Mouse (Mus musculus) C2C12 (cell line): ENCODE data around the gene Gsx1. TPM values are rescaled to one million over a fixed set of nuclear protein-coding genes. Genes with fewer than 3 reads are reported as not detected.

ENCODE experiments used
- H3K27me3 ChIP-seq: one replicate; pipeline ENCODE4 v1.6.1; 2011; ENCODE audit not compliant: control insufficient read depth, insufficient read depth, insufficient read length
- H3K36me3 ChIP-seq: one replicate; pipeline ENCODE4 v1.6.1; 2011; ENCODE audit not compliant: control insufficient read depth, insufficient read depth
- H3K4me3 ChIP-seq: one replicate; pipeline ENCODE4 v1.5.1; 2011; ENCODE audit warnings: mild to moderate bottlenecking, control low read depth; ENCODE audit not compliant: poor library complexity, insufficient read depth, severe bottlenecking
- H3K79me2 ChIP-seq: one replicate; pipeline ENCODE4 v1.6.1; 2011; ENCODE audit not compliant: control insufficient read depth, insufficient read depth
- H3K79me3 ChIP-seq: one replicate; pipeline ENCODE4 v1.6.1; 2011; ENCODE audit warnings: low read depth, control low read depth
- H3ac ChIP-seq: one replicate; pipeline ENCODE3; 2011; ENCODE audit warnings: low read depth; ENCODE audit not compliant: control insufficient read depth, insufficient read length
- CEBPB ChIP-seq: IDR thresholded peaks from one replicate; pipeline ENCODE4 v1.6.1; 2011; ENCODE audit warnings: low read depth, mild to moderate bottlenecking, control low read depth, moderate library complexity
- CTCF ChIP-seq: IDR thresholded peaks from one replicate; pipeline ENCODE4 v1.5.1; 2011; ENCODE audit not compliant: control insufficient read depth, insufficient read depth, insufficient read length
- FOSL1 ChIP-seq: IDR thresholded peaks from one replicate; pipeline ENCODE4 v1.8.0; 2011; ENCODE audit warnings: mild to moderate bottlenecking, low read length; ENCODE audit not compliant: poor library complexity, insufficient read depth, severe bottlenecking
- MAX ChIP-seq: IDR thresholded peaks from one replicate; pipeline ENCODE4 v1.6.1; 2011; ENCODE audit warnings: mild to moderate bottlenecking, control low read depth
- MYOD1 ChIP-seq: IDR thresholded peaks from one replicate; pipeline ENCODE4 v1.6.1; 2011; ENCODE audit warnings: low read depth; ENCODE audit not compliant: control insufficient read depth, insufficient read length
- MYOG ChIP-seq: IDR thresholded peaks from one replicate; pipeline ENCODE4 v1.6.1; 2011; ENCODE audit not compliant: control insufficient read depth, insufficient read length; ENCODE audit errors: extremely low read depth
- USF1 ChIP-seq: IDR thresholded peaks from one replicate; pipeline ENCODE4 v1.6.1; 2011; ENCODE audit warnings: low read depth, mild to moderate bottlenecking, control low read depth, moderate library complexity
- long read RNA-seq, 2 experiments: library from polyadenylated mRNA; unstranded; transcript quantifications; one replicate each; pipeline ENCODE4 v2.0.0; 2019 to 2020
- polyA plus RNA-seq: library from polyadenylated mRNA; unstranded; fragments of >200 nt; fragmentation: generic; extraction: Trizol; gene quantifications from one replicate; pipeline ENCODE4 v1.2.1, GENCODE M21; 2012; ENCODE audit warnings: missing spikeins

Gene Gsx1
- polyA plus RNA-seq, result not detected
- long read RNA-seq, experiment 1, result 0 reads
- long read RNA-seq, experiment 2, result 0 reads

GRCm38 (mm10) chr5:147188571-147188975 is at the start of gene Gsx1:
TSS of gene Gsx1 (plus strand) at chr5:147188696.
- no peaks in the 10 kb centered on the region for H3K79me3 ChIP-seq
- TF ChIP-seq MAX (no peak), CTCF (no peak), MYOG (no peak), FOSL1 (no peak), USF1 (no peak), CEBPB (no peak), MYOD1 (no peak)
- no peak within 1 kb of the TSS for H3ac ChIP-seq
- peaks cover 72% of the 10 kb centered on the region for H3K27me3 ChIP-seq
- no peak within 1 kb of the TSS for H3K4me3 ChIP-seq
- no peaks in the 10 kb centered on the region for H3K79me2 ChIP-seq
- no peaks in the 10 kb centered on the region for H3K36me3 ChIP-seq

- H3ac ChIP-seq, result no peak overlapping the region
- peaks cover 11% of the 10 kb centered on the region for H3K27me3 ChIP-seq
- H3K79me3 ChIP-seq, result no peaks in the 10 kb centered on the region
- TF ChIP-seq CTCF (no peak), CEBPB (no peak), MYOG (no peak), USF1 (no peak), MYOD1 (no peak), MAX (no peak), FOSL1 (no peak)
- no peaks in the 10 kb centered on the region for H3K36me3 ChIP-seq
- no peaks in the 10 kb centered on the region for H3K79me2 ChIP-seq
- no peak overlapping the region for H3K4me3 ChIP-seq
Observed at GRCm38 (mm10) chr5:147147340-147147739, 41.2 kb upstream of the Gsx1 start.

- Histone ChIP-seq H3K36me3 (no peaks in the 10 kb centered on the region), H3K4me3 (no peak overlapping the region), H3K79me3 (no peaks in the 10 kb centered on the region), H3ac (no peak overlapping the region), H3K79me2 (no peaks in the 10 kb centered on the region), H3K27me3 (no peaks in the 10 kb centered on the region)
- TF ChIP-seq MAX, result no peak
- no peak for TF ChIP-seq USF1
- no peak for TF ChIP-seq MYOD1
- no peak for TF ChIP-seq MYOG
- no peak for TF ChIP-seq FOSL1
- TF ChIP-seq CTCF, result no peak
- TF ChIP-seq CEBPB, result no peak
Observed at GRCm38 (mm10) chr5:147154806-147155371, 33.6 kb upstream of the Gsx1 start.

DNA sequence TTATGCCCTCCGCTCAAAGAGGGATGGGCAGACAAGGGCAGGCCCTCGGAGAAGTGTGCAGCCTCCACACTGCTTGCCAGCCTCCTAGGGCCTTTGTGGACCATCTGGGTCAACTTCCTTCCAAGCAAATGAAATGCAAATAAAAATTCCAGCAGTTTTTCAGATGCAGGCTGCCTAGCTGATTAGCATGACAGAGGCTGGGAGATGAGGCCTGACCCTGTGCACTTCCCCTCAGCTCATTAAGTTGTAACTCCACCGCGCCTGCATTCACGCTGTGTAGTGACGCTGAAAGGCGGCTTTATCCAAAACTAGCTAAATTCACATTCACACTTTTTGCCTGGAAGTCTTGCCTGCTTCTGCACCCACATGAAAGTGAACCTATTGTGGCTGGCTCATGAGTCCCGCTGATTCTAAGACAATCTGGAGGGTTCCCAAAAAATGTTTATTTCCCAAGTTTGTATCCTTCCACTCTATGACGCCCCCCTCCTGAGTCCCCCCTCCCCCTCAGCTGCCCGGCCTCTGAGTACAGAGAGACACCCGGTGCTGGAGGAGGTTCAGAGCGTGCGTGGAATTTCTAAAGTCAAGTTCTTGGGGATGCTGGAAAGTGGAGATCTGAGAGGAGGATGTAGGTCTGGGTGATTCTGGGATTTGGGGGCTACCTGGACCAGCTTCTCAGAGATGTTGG is 32.9 kb upstream of the Gsx1 start:
- Histone ChIP-seq H3K36me3 (no peaks in the 10 kb centered on the region), H3K79me2 (no peaks in the 10 kb centered on the region), H3K4me3 (no peak overlapping the region), H3K79me3 (no peaks in the 10 kb centered on the region), H3ac (no peak overlapping the region), H3K27me3 (no peaks in the 10 kb centered on the region)
- TF ChIP-seq MAX (no peak), FOSL1 (no peak), MYOG (no peak), CEBPB (no peak), MYOD1 (no peak), USF1 (no peak), CTCF (no peak)

DNA sequence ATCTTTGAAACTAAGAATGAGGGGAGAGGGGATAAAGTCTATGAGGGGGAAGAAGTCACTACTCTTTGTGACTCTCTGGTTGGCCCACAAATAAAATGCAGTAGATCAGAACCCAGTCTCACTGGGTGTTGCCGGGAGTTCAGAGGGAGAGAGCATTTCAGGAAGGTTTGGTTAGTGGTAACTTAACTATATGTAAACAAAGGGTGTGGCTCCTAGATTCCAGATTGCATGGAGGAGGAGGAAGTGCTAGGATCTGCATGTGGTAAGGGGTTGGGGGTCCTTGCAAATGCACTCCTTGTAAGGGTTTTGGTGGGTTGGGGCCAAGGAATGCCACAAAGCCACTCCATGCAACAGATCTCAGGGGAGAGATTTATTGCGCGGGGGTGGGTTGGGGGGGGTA is 32.1 kb upstream of the Gsx1 start:
- no peaks in the 10 kb centered on the region for H3K79me2 ChIP-seq
- no peak overlapping the region for H3ac ChIP-seq
- no peaks in the 10 kb centered on the region for H3K79me3 ChIP-seq
- no peaks in the 10 kb centered on the region for H3K36me3 ChIP-seq
- TF ChIP-seq CTCF (no peak), USF1 (no peak), FOSL1 (no peak), CEBPB (no peak)
- H3K27me3 ChIP-seq, result no peaks in the 10 kb centered on the region
- H3K4me3 ChIP-seq, result no peak overlapping the region
